Mouse (Mus musculus): ENCODE measurements around the gene Rab11a.
A peak's percentile ranks its signal among the peaks of the same experiment; 100 is the strongest.

Gene Rab11a

DNA sequence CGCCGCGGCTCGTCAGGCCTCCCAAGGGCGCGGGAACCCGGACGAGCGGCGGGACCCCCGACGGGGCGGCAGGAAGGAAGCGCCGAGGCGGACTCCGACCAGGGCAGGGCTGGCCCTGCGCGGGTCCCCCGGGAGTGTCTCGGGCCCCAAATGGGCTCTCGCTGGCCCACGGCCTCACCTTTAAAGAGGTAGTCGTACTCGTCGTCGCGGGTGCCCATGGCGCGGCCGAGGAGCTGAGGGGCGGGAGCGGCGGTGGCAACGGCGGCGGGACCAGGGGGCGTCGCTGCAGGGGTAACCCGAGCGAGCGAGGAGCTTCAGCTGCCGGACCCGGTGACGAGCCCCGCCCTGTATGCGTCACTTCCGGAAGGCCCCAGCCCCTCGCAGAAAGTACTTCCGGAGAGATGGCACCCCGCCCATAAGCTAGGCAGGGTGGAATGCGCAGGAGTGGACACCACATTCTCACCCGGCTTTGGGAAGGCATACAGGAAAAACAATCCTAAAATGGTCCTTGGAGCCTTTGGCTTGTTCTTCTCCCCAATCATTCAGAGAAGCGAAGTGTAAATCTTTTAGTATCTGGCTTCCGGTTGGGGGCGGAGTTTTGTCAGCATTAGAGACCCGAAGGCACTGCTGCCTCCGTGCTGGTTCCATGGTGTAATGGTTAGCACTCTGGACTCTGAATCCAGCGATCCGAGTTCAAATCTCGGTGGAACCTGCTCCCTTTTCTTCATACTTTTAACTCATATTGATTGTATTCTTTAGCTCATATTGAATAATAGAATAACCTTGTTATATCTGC lies at the start of gene Rab11a:
Gene Rab11a, minus strand, starts transcription at position 353 of the 796 bp plus-strand sequence.
- DNase-seq: peak; percentile 97 to 98

GRCm38 (mm10) chr9:64786216-64786905 lies 48.8 kb upstream of the Rab11a start:
- no peak for DNase-seq

- peak; percentile 68 to 84 for DNase-seq
Measured at GRCm38 (mm10) chr9:64784841-64785240, 47.3 kb upstream of the Rab11a start.

DNA sequence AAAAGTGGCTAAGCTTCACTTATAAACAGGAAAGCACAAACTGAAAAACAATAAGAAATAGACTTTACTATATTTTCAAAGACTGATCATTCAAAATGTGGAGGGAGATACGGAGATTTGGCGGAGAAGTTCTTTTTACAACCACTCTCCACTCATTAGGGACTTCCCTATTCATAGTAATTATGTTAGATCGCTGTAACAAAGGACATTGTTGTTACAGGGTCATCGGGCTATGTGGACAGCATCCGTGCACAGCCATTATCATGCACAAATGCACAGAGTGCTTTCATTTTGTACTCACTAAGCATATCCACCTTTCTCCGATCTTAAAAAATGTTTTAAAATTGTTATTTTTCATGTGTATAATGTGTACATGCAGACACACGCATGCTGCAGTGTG lies 46.0 kb upstream of the Rab11a start:
- no peak for DNase-seq

GRCm38 (mm10) chr9:64779628-64780027 lies 42.1 kb upstream of the Rab11a start:
- no peak for DNase-seq

- no peak for DNase-seq
Measured at GRCm38 (mm10) chr9:64778151-64778550, 40.6 kb upstream of the Rab11a start.

- no peak for DNase-seq
Measured at GRCm38 (mm10) chr9:64777441-64777987, 40.0 kb upstream of the Rab11a start.

DNA sequence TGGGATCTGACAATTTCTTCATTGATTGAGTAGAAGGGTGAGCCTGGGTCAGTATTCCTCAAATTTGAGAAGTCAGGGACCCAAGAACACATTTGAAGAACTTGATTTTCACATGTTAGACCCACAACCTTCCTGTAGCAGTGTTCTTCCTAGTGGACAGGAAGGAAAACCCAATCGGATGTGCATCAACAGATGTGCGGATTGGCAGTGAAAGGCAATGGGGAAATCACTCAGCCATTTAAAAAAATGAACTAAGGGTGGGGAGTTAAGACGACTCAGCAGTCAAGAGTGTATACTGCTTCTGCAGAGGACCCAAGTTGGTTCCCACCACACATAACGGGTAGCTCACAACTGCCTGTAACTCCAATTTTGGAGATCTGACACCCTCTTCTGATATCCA lies 37.9 kb upstream of the Rab11a start:
- no peak for DNase-seq

- DNase-seq: no peak
Measured at GRCm38 (mm10) chr9:64774883-64775282, 37.3 kb upstream of the Rab11a start.

GRCm38 (mm10) chr9:64774411-64774811 lies 36.9 kb upstream of the Rab11a start:
- peak; percentile 41 to 65 for DNase-seq

GRCm38 (mm10) chr9:64773936-64774335 lies 36.4 kb upstream of the Rab11a start:
- no peak for DNase-seq

DNA sequence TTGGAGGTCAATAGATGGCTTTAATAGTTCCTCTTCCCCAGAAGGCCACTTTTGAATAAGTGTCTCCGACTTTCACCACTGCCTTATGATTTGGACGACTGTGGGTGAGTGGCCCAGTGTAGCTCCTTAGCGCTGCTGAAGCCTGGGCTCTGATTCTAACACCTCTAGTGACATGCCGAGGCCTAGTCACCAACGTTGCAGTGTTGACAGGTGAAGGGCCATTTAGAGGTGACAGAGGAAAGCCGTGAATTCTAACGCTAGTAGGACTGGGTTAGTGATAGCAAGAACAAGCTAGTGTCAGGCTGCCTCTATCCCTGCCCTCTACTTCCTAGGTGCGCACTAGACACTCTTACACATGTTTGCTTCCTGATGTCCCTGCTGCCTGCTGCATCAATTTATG lies 35.7 kb upstream of the Rab11a start:
- no peak for DNase-seq

GRCm38 (mm10) chr9:64771236-64771635 lies 33.7 kb upstream of the Rab11a start:
- DNase-seq: peak; percentile 53 to 76

- no peak for DNase-seq
Measured at GRCm38 (mm10) chr9:64770411-64770849, 32.9 kb upstream of the Rab11a start.

DNA sequence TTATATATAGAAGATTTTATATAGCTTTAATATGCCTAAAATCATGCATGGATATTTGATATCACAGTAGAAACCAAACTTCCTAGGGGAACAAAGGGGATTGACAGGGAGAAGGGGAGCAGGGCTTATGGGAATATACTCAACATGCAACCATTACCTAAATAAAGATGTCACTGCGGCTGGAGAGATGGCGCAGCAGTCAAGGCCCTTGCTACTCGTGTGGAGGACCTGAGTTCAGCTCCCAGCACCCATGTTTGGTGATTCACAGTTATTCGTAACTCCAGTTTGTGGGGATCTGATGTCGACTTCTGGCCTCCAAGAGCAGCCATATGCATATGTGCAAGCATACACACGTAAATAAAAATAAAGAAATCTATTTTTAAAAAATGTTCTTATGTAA lies 32.4 kb upstream of the Rab11a start:
- DNase-seq: no peak

- peak; percentile 47 to 53 for DNase-seq
Measured at GRCm38 (mm10) chr9:64769066-64769695, 31.6 kb upstream of the Rab11a start.

DNA sequence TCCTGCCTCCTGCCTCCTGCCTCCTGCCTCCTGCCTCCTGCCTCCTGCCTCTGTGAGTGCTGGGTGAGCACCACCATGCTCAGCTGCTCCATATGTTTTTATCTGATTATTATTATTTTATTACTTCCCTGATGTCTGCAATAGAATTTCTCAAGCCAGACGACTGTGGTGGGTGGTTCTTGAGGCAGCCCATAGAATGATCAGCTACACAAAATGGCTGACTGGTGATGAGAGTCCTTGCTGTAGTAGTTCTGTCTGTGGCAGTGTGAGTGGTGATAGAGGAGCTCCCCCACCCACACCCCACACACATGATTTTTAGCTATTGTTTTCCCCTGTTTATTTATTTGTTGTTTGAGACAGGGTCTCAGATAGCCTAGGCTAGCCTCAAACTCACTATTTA lies 30.2 kb upstream of the Rab11a start:
- DNase-seq: no peak

GRCm38 (mm10) chr9:64766136-64766535 lies 28.6 kb upstream of the Rab11a start:
- DNase-seq: no peak

DNA sequence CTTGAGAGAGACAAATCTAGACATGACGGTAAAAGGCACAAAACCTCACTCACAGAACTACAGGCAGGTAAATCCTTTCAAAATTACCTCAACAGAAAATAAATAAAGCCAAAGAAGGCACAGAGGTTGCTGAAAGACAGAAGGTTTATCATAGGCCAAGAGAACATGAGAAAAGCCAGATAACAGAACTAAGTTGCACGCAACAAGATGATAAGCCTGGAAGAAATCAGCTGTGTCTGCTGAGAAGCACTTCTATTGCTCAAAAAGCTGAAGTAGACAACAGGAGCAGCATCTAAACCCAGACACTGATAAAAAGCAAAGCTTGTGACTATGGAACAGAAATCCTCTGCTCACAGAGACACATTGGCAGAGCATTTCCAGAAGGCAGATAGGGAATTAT lies 27.3 kb upstream of the Rab11a start:
- no peak for DNase-seq

- DNase-seq: no peak
Measured at GRCm38 (mm10) chr9:64758052-64758451, 20.5 kb upstream of the Rab11a start.

DNA sequence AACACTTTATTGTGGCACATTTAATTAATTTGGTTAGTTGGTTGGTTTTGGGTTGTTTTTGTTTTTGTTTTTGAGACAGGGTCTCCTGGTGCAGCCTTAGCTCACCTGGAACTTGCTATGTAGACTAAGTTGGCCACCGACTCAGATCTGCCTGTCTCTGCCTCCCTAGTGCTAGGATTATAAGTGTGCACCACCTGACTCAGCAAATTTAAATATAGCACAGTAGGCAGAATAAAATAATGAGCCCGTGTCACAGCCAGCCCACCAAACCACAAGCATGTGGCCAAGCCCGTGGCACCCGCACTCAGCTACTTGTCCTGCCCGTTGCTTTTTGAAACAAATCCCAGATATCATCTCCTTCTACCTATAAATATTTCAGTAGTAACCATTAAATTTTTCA lies 15.0 kb upstream of the Rab11a start:
- DNase-seq: no peak

DNA sequence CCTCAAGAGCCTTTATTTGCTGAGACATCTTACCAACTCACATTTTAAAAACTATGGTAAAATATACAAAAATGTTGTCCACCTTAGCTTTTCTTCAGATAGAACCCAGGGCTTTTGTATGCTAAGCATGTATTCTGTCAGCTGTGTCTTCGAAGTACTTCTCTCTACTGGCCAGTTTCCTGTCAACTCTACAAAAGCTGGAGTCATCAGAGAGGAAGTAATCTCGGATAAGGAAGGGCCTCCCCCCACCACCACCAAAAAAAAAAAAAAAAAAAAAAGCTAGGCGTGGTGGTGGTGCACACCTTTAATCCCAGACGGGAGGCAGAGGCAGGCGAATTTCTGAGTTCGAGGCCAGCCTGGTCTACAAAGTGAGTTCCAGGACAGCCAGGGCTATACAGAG lies 11.8 kb upstream of the Rab11a start:
- no peak for DNase-seq

DNA sequence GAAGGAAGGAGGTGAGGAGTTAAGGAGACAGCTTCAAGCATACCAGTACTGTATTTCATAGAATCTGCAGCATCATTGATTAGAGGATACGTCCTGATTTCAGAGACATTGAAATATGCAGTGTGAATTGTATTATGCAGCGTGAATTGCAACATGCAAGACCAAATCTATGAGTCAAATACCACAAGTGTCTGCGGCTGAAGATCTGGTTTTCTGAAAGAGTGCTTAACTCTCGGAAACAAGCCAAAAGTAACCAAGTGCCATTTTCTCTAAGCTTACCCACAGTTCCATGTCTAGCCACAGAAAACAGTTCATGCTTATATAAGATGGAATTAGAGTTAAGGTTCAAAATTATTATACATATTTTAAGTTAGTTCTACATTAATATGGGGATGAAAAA lies 10.2 kb upstream of the Rab11a start:
- DNase-seq: no peak

- DNase-seq: no peak
Measured at GRCm38 (mm10) chr9:64742453-64742852, 4.9 kb upstream of the Rab11a start.
